Mouse (Mus musculus) brown adipose tissue, adult 24 weeks (tissue): Measurements from ENCODE around the gene Ube2e1. TPM values are rescaled to one million over a fixed set of nuclear protein-coding genes. Genes with fewer than 3 reads are reported as not detected.

Experiments used
- H3K27ac ChIP-seq: fragments of 200-500 bp; replicated peaks from 2 replicates; pipeline ENCODE4 v1.5.1; 2012; ENCODE audit warnings: low read depth, mild to moderate bottlenecking, low read length
- H3K4me1 ChIP-seq: fragments of 200-500 bp; 2 replicates; pipeline ENCODE4 v1.6.1; 2012; ENCODE audit warnings: low read length, mixed read lengths; ENCODE audit not compliant: control insufficient read depth, insufficient read depth, insufficient read length
- H3K4me3 ChIP-seq: fragments of 200-500 bp; 2 replicates; pipeline ENCODE4 v1.5.1; 2012; ENCODE audit warnings: low read depth, mild to moderate bottlenecking, low read length, moderate library complexity; ENCODE audit not compliant: insufficient read depth
- polyA plus RNA-seq: library from polyadenylated mRNA; stranded (reverse); fragments of >200 nt; gene quantifications from 2 replicates; pipeline ENCODE4 v1.2.4, GENCODE M21; 2012; ENCODE audit not compliant: missing spikeins, insufficient read depth, insufficient read length

Ube2e1 gene
- polyA plus RNA-seq, result 69.1 and 84.2 TPM in 2 replicates

GRCm38 (mm10) chr14:18331693-18332131 lies at the start of gene Ube2e1:
Ube2e1 (minus strand) TSS chr14:18331859.
- no peaks in the 10 kb centered on the region for H3K4me1 ChIP-seq
- peak within 1 kb of the TSS; percentile 98 for H3K4me3 ChIP-seq
- no peak within 1 kb of the TSS; the same call in 1 of the 2 replicates for H3K27ac ChIP-seq

- Histone ChIP-seq H3K27ac (no peak overlapping the region), H3K4me1 (no peaks in the 10 kb centered on the region)
Measured at GRCm38 (mm10) chr14:18379841-18380240, 48.2 kb upstream of the Ube2e1 start.

GRCm38 (mm10) chr14:18377944-18378575 lies 46.4 kb upstream of the Ube2e1 start:
- Histone ChIP-seq H3K4me3 (no peak overlapping the region), H3K4me1 (no peaks in the 10 kb centered on the region), H3K27ac (no peak overlapping the region)

More at GRCm38 (mm10) chr14:18379841-18380240, 48.2 kb upstream of the Ube2e1 start:
- no peak overlapping the region for H3K4me3 ChIP-seq

- no peaks in the 10 kb centered on the region for H3K4me1 ChIP-seq
- H3K4me3 ChIP-seq, result no peak overlapping the region
- H3K27ac ChIP-seq, result no peak overlapping the region
Measured at GRCm38 (mm10) chr14:18376206-18376605, 44.5 kb upstream of the Ube2e1 start.

- Histone ChIP-seq H3K4me1 (no peaks in the 10 kb centered on the region), H3K27ac (no peak overlapping the region), H3K4me3 (no peak overlapping the region)
Measured at GRCm38 (mm10) chr14:18373758-18374405, 42.2 kb upstream of the Ube2e1 start.

GRCm38 (mm10) chr14:18372761-18373610 lies 41.3 kb upstream of the Ube2e1 start:
- H3K27ac ChIP-seq, result no peak overlapping the region
- H3K4me1 ChIP-seq, result no peaks in the 10 kb centered on the region
- H3K4me3 ChIP-seq, result no peak overlapping the region

GRCm38 (mm10) chr14:18369031-18369430 lies 37.4 kb upstream of the Ube2e1 start:
- H3K27ac ChIP-seq, result no peak overlapping the region
- no peak overlapping the region for H3K4me3 ChIP-seq
- H3K4me1 ChIP-seq, result no peaks in the 10 kb centered on the region

- Histone ChIP-seq H3K4me3 (no peak overlapping the region), H3K27ac (no peak overlapping the region), H3K4me1 (no peaks in the 10 kb centered on the region)
Measured at GRCm38 (mm10) chr14:18367025-18367424, 35.4 kb upstream of the Ube2e1 start.

GRCm38 (mm10) chr14:18364321-18364720 lies 32.7 kb upstream of the Ube2e1 start:
- Histone ChIP-seq H3K4me3 (no peak overlapping the region), H3K27ac (no peak overlapping the region), H3K4me1 (no peaks in the 10 kb centered on the region)

GRCm38 (mm10) chr14:18356442-18356841 lies 24.8 kb upstream of the Ube2e1 start:
- H3K4me1 ChIP-seq, result no peaks in the 10 kb centered on the region
- no peak overlapping the region for H3K27ac ChIP-seq
- H3K4me3 ChIP-seq, result no peak overlapping the region

- no peak overlapping the region for H3K4me3 ChIP-seq
- H3K4me1 ChIP-seq, result no peaks in the 10 kb centered on the region
- no peak overlapping the region for H3K27ac ChIP-seq
Measured at GRCm38 (mm10) chr14:18355514-18356190, 24.0 kb upstream of the Ube2e1 start.

- Histone ChIP-seq H3K27ac (no peak overlapping the region), H3K4me1 (no peaks in the 10 kb centered on the region), H3K4me3 (no peak overlapping the region)
Measured at GRCm38 (mm10) chr14:18353525-18353924, 21.9 kb upstream of the Ube2e1 start.

- H3K4me3 ChIP-seq, result no peak overlapping the region
- H3K27ac ChIP-seq, result no peak overlapping the region
- no peaks in the 10 kb centered on the region for H3K4me1 ChIP-seq
Measured at GRCm38 (mm10) chr14:18352934-18353333, 21.3 kb upstream of the Ube2e1 start.

- Histone ChIP-seq H3K27ac (no peak overlapping the region), H3K4me3 (no peak overlapping the region), H3K4me1 (no peaks in the 10 kb centered on the region)
Measured at GRCm38 (mm10) chr14:18350680-18351079, 19.0 kb upstream of the Ube2e1 start.

- no peaks in the 10 kb centered on the region for H3K4me1 ChIP-seq
- H3K27ac ChIP-seq, result no peak overlapping the region
- H3K4me3 ChIP-seq, result no peak overlapping the region
Measured at GRCm38 (mm10) chr14:18349871-18350270, 18.2 kb upstream of the Ube2e1 start.
